Mouse (Mus musculus): ENCODE measurements at regions not wholly inside any gene's neighbourhood (a gene's known extent, or its start where the extent isn't known, plus 50 kb on each side); places are given as distances from the start of the nearest gene placed in this dataset.

GRCm38 (mm10) chr10:118501571-118501970, 60.7 kb downstream of the Ifng start:
- no peak for ATAC-seq (replicated peaks; ENCODE audit: low FRiP score, poor library complexity, severe bottlenecking)

- no peak for ATAC-seq (replicated peaks; ENCODE audit: low FRiP score, poor library complexity, severe bottlenecking)
These were observed 64.0 kb downstream of the Ifng start for GRCm38 (mm10) chr10:118504811-118505210.

- no peak for ATAC-seq (replicated peaks; ENCODE audit: low FRiP score, poor library complexity, severe bottlenecking)
These were observed 65.3 kb downstream of the Ifng start for GRCm38 (mm10) chr10:118506154-118506553.

- no peak for ATAC-seq (replicated peaks; ENCODE audit: low FRiP score, poor library complexity, severe bottlenecking)
These were observed 66.8 kb downstream of the Ifng start for GRCm38 (mm10) chr10:118507630-118508029.

GRCm38 (mm10) chr10:118516839-118517238, 76.0 kb downstream of the Ifng start:
- no peak for ATAC-seq (replicated peaks; ENCODE audit: low FRiP score, poor library complexity, severe bottlenecking)

GRCm38 (mm10) chr10:118517995-118518394, 77.1 kb downstream of the Ifng start:
- ATAC-seq (replicated peaks; ENCODE audit: low FRiP score, poor library complexity, severe bottlenecking): no peak

- no peak for ATAC-seq (replicated peaks; ENCODE audit: low FRiP score, poor library complexity, severe bottlenecking)
These were observed 105.1 kb downstream of the Ifng start for GRCm38 (mm10) chr10:118545966-118546365.

- no peak for ATAC-seq (replicated peaks; ENCODE audit: low FRiP score, poor library complexity, severe bottlenecking)
These were observed 109.4 kb downstream of the Ifng start for GRCm38 (mm10) chr10:118550201-118550600.

- ATAC-seq (replicated peaks; ENCODE audit: low FRiP score, poor library complexity, severe bottlenecking): no peak
These were observed 118.0 kb downstream of the Ifng start for GRCm38 (mm10) chr10:118558848-118559247.

GRCm38 (mm10) chr10:118564041-118564440, 123.2 kb downstream of the Ifng start:
- no peak for ATAC-seq (replicated peaks; ENCODE audit: low FRiP score, poor library complexity, severe bottlenecking)

GRCm38 (mm10) chr10:118564528-118565268, 123.9 kb downstream of the Ifng start:
- ATAC-seq (replicated peaks; ENCODE audit: low FRiP score, poor library complexity, severe bottlenecking): no peak

- no peak for ATAC-seq (replicated peaks; ENCODE audit: low FRiP score, poor library complexity, severe bottlenecking)
These were observed 127.8 kb downstream of the Ifng start for GRCm38 (mm10) chr10:118568617-118569016.

- ATAC-seq (replicated peaks; ENCODE audit: low FRiP score, poor library complexity, severe bottlenecking): no peak
These were observed 128.6 kb downstream of the Ifng start for GRCm38 (mm10) chr10:118569424-118569823.

GRCm38 (mm10) chr10:118573247-118573646, 132.4 kb downstream of the Ifng start:
- no peak for ATAC-seq (replicated peaks; ENCODE audit: low FRiP score, poor library complexity, severe bottlenecking)

GRCm38 (mm10) chr10:118575570-118575969, 134.7 kb downstream of the Ifng start:
- ATAC-seq (replicated peaks; ENCODE audit: low FRiP score, poor library complexity, severe bottlenecking): no peak

GRCm38 (mm10) chr10:118581376-118581775, 140.5 kb downstream of the Ifng start:
- ATAC-seq (replicated peaks; ENCODE audit: low FRiP score, poor library complexity, severe bottlenecking): no peak

- ATAC-seq (replicated peaks; ENCODE audit: low FRiP score, poor library complexity, severe bottlenecking): no peak
These were observed 145.0 kb downstream of the Ifng start for GRCm38 (mm10) chr10:118585821-118586220.

GRCm38 (mm10) chr10:118588198-118588597, 147.4 kb downstream of the Ifng start:
- no peak for ATAC-seq (replicated peaks; ENCODE audit: low FRiP score, poor library complexity, severe bottlenecking)

- ATAC-seq (replicated peaks; ENCODE audit: low FRiP score, poor library complexity, severe bottlenecking): no peak
These were observed 152.0 kb downstream of the Ifng start for GRCm38 (mm10) chr10:118592648-118593368.

GRCm38 (mm10) chr10:118596206-118596605, 155.4 kb downstream of the Ifng start:
- ATAC-seq (replicated peaks; ENCODE audit: low FRiP score, poor library complexity, severe bottlenecking): no peak

GRCm38 (mm10) chr10:118598497-118598896, 157.7 kb downstream of the Ifng start:
- ATAC-seq (replicated peaks; ENCODE audit: low FRiP score, poor library complexity, severe bottlenecking): no peak
